Mouse (Mus musculus) cerebellum, adult 9-10 months (tissue): ENCODE measurements around the gene Arl5a.

Experiments used
- DNase-seq: peaks from one replicate; pipeline ENCODE4 v3.0.0; 2022

The Arl5a gene

GRCm38 (mm10) chr2:52359722-52360121, 65.0 kb downstream of the Arl5a start:
- DNase-seq: no peak

- no peak for DNase-seq
These were observed 66.5 kb downstream of the Arl5a start for GRCm38 (mm10) chr2:52358156-52358555.

- DNase-seq: no peak
These were observed 73.7 kb downstream of the Arl5a start for GRCm38 (mm10) chr2:52351029-52351428.
